ENCODE assay signal across 25 mouse cellular contexts in the genomic region with DNA sequence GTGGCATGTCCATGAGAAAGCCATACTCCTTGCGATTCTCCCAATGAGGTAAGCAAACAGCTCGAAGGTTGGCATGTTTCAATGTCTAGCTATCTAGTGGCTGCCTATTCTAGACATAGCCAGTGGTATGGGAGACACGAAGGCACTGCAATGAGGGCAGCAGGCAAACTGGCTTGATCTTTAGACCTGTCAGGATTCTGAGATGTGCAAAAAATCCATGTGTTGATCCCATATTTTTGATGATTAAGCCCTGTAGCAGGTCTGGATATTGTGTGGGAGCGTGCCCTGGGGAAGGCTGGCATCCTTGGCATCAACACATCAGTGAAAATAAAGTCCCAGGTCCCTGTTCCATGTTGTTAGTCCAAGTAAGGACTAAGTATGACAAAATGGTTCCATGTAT. TPM values are rescaled to one million over a fixed set of nuclear protein-coding genes. Genes with fewer than 3 reads are reported as not detected.
"Had no signal": no experiment of that assay in that cellular context is flagged by ENCODE, and none has a peak within 500 bp of the region (broad histone marks: within the 10 kb centered on the region; RNA-seq: fewer than 3 reads in every experiment).

No protein-coding gene starts in this region.

- H3K4me2 ChIP-seq: heart, embryonic 12.5 days; hindbrain, embryonic 12.5 days; hindbrain, embryonic 14.5 days; intestine, embryonic 15.5 days; limb, embryonic 12.5 days; liver, embryonic 12.5 days had no signal

- ATAC-seq: hindbrain, embryonic 16.5 days; inflammation-experienced regulatory T-cells, adult 6 months; intestine, embryonic 15.5 days; intestine, postnatal 0 days; liver, embryonic 12.5 days had no signal

- H3K4me1 ChIP-seq: heart, embryonic 12.5 days; hindbrain, embryonic 10.5 days; hindbrain, embryonic 12.5 days; intestine, embryonic 15.5 days; limb, embryonic 10.5 days; limb, embryonic 12.5 days; liver, embryonic 12.5 days had no signal

- H3K4me3 ChIP-seq: heart, adult 2 months; heart, embryonic 12.5 days; hindbrain, embryonic 10.5 days; hindbrain, embryonic 12.5 days; intestine, embryonic 15.5 days; layer of hippocampus, adult 2 months; left cerebral cortex, adult 2 months; limb, embryonic 10.5 days; limb, embryonic 12.5 days; liver, embryonic 12.5 days had no signal

- DNase-seq: gastrocnemius, postnatal 14 days; heart, adult 2 months; heart, postnatal 10 days; heart, postnatal 36 days; kidney, adult 18-20 months; kidney, adult 8-10 months; kidney, postnatal 10 days; kidney, postnatal 25 days; kidney, postnatal 4 days; liver had no signal

- H3K27ac ChIP-seq: hindbrain, embryonic 10.5 days; hindbrain, embryonic 12.5 days; hindbrain, embryonic 14.5 days; intestine, embryonic 15.5 days; layer of hippocampus, adult 2 months; left cerebral cortex, adult 2 months; limb, embryonic 10.5 days; limb, embryonic 12.5 days; liver, embryonic 12.5 days; liver, embryonic 14.5 days had no signal

- H3K9me3 ChIP-seq: heart, embryonic 12.5 days; hindbrain, embryonic 10.5 days; hindbrain, embryonic 12.5 days; intestine, embryonic 15.5 days; limb, embryonic 10.5 days; limb, embryonic 12.5 days; liver, embryonic 12.5 days had no signal

- H3K27me3 ChIP-seq: heart, embryonic 12.5 days; hindbrain, embryonic 12.5 days; intestine, embryonic 15.5 days; limb, embryonic 12.5 days; liver, embryonic 12.5 days had no signal

- H3K9ac ChIP-seq: heart, embryonic 12.5 days; hindbrain, embryonic 12.5 days; hindbrain, embryonic 14.5 days; intestine, embryonic 15.5 days; limb, embryonic 12.5 days; liver, embryonic 12.5 days; liver, embryonic 14.5 days had no signal

RNA-seq across cellular contexts. Expression of a gene that starts 29.0 kb away (rescaled TPM):
- total RNA-seq: granulocyte monocyte progenitor cell, adult 5-6 weeks had no signal
- polyA plus RNA-seq: liver, embryonic 12.5 days had no signal

RNA-seq across cellular contexts. Expression of a gene that starts 56.7 kb away (rescaled TPM):
- total RNA-seq: granulocyte monocyte progenitor cell, adult 5-6 weeks had no signal
